Mouse (Mus musculus): ENCODE data around the gene Agpat2. TPM values are rescaled to one million over a fixed set of nuclear protein-coding genes. Genes with fewer than 3 reads are reported as not detected.
A peak's percentile ranks its signal among the peaks of the same experiment; 100 is the strongest.

The Agpat2 gene
- total RNA-seq, 1 experiment from 2014 or later: 32.2 TPM

GRCm38 (mm10) chr2:26580751-26581150 is 23.5 kb downstream of the Agpat2 start:
- ATAC-seq (replicated peaks; ENCODE audit: low read depth, poor library complexity, severe bottlenecking): no peak

DNA sequence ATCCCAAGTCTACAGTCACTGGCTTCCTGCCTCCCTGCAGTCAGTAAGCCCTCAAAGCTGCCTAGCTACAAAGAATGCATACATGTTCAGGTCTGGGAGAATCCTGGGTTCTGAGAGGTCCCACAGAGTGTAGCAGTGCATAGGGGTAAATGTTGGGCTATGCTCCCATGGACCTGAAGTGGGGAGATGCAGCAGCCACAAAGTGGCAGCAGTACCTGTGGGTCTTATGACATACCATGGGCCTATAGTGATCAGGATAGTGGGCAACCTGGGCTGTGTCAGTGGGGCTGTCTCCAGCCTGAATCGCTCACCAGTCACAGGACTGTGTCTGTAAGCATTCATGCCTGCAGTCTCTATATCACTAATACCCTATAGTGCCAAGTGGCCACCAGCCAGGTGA is 24.5 kb downstream of the Agpat2 start, which contains the start of gene Egfl7:
Egfl7 (plus strand) TSS at position 301 of the 400 bp plus-strand sequence.
- no peak for ATAC-seq (replicated peaks; ENCODE audit: low read depth, poor library complexity, severe bottlenecking)

- peak; percentile 86 for ATAC-seq (replicated peaks; ENCODE audit: low read depth, poor library complexity, severe bottlenecking)
Measured at GRCm38 (mm10) chr2:26578369-26578768, 25.8 kb downstream of the Agpat2 start.

DNA sequence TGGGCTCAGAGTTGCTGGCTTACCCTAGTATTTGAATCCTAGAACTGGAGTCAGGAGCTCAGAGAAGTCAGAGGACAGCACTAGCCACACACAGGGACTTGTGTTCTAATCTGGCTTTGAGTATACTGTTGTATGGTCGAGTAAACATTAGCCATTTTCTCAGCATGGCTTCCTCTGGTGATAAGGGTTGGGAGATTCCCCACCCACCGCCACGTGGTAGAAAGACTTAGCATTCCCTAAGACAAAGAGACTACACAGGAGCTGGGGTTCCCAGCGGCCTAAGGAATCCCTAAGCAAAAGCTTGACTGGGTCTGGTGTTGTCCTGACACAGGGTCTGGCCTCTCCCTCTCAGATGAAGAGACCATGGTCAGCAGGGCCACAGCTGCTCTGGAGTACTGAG is 27.8 kb downstream of the Agpat2 start:
- ATAC-seq (replicated peaks; ENCODE audit: low read depth, poor library complexity, severe bottlenecking): no peak

DNA sequence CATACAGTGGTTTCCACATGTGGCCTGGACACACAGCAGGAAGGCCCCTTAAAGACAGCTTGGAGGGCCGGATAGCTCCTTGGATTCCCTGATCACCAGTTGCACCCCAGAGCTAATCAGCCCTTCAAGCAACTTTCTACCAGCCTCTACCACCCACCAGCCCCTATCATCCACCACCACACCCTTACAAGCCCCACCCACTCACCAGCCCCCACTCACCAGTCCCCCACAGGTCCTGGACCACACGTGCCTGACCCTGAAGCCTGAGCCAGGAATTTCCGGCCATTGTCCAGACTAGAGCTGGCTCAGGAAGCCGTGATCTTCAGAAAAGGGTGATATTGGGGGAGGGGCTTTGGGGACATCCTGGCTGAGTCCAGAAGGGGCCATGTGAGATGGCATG is 28.4 kb downstream of the Agpat2 start:
- ATAC-seq (replicated peaks; ENCODE audit: low read depth, poor library complexity, severe bottlenecking): no peak

DNA sequence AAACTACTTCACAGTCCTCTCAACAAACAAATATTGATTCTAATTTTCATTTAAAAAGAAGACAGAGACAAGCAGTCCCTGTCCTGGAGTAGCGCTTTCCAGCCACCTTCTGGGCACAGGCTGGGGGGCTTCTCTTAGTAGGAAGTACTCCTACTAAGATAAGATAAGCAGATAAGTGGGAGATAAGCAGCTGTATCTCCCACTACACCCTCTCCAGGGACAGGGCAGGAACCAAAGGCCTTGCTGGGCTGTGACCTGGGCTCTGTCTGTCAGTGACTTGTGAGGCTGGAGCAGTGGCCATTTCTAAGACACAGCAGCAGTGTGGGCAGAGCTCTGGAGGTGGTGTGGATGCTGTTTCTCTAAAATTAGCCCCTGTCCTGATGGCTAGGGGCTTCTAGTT is 28.8 kb downstream of the Agpat2 start:
- ATAC-seq (replicated peaks; ENCODE audit: low read depth, poor library complexity, severe bottlenecking): no peak

DNA sequence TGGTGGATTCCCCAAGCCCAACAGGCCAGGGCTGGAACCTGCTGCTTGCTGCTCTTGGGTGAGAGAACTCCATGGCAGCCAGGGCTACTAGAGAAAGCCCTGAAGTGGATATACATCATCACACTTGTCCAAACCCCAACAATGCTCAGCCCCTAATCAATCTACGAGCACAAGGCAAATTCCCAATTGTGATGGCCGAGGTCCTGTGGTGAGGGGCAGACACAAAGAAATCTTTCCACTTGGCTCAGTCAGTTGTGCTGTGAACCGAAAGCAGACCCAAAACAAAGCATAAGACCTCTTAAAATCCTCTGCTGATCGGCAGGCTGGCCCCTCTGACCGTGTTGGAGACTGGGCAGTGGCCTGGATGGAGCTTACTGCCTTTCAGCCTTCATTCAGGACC is 29.4 kb downstream of the Agpat2 start:
- ATAC-seq (replicated peaks; ENCODE audit: low read depth, poor library complexity, severe bottlenecking): no peak

DNA sequence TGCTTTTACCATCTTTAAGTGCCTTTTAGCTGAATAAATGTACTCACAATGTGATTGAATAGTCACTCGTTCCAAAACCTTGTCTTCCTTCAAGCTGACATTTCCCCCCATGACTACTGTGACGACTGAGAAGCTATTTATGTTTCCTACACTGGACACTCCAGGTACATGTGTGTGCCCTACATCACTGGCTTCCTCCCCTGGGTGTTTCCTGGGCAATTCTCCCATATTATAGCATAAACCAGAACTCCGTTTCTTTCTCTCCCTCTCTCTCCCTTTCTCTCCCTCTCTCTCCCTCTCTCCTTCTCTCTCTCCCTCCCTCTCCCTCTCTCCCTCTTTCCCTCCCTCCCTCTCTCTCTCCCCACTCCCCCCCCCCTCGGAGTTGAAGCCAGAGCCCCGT is 30.4 kb downstream of the Agpat2 start:
- no peak for ATAC-seq (replicated peaks; ENCODE audit: low read depth, poor library complexity, severe bottlenecking)

DNA sequence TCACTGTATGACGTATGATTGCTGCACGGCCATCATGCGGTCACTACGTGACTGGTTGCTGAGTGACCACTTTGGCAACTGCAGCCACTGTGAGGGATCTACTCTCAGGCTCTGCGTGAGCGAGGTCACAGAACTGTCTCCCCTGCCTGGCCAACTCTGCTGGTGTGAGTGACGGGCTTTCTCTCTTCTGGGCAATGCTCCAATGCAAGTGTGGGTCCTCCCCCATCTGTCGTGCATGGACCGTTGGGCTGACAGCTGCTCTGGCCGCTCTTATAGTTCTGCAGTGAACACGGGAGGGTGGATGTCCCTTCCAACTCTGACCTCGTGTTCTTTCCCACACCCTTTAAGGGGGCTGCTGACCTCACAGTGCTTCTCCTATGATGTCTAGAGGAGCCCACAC is 30.8 kb downstream of the Agpat2 start:
- ATAC-seq (replicated peaks; ENCODE audit: low read depth, poor library complexity, severe bottlenecking): peak; percentile 39

GRCm38 (mm10) chr2:26571826-26572225 is 32.4 kb downstream of the Agpat2 start:
- ATAC-seq (replicated peaks; ENCODE audit: low read depth, poor library complexity, severe bottlenecking): peak; percentile 73

GRCm38 (mm10) chr2:26571400-26571799 is 32.8 kb downstream of the Agpat2 start:
- peak; percentile 29 for ATAC-seq (replicated peaks; ENCODE audit: low read depth, poor library complexity, severe bottlenecking)

DNA sequence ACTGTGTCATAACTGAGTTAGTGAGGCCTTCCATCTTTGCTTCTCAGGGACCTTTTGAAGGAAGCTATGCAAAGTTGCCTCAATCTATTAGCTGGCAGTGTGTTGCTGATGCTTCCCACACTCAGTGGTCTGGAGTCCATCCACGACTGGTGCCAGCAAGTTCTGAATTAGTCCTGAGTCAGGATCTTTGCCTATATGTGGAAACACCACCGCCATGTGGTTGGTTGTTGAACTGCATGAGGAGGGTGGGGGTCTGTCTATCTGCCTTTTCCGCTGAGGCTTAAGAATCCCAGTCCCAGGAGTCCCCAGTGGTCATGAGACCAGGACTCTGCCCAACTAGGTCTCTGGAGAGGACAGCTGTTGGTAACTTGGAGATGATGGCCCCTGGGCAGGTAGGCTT is 34.2 kb downstream of the Agpat2 start:
- ATAC-seq (replicated peaks; ENCODE audit: low read depth, poor library complexity, severe bottlenecking): peak; percentile 19; the same call in 1 of the 2 replicates

DNA sequence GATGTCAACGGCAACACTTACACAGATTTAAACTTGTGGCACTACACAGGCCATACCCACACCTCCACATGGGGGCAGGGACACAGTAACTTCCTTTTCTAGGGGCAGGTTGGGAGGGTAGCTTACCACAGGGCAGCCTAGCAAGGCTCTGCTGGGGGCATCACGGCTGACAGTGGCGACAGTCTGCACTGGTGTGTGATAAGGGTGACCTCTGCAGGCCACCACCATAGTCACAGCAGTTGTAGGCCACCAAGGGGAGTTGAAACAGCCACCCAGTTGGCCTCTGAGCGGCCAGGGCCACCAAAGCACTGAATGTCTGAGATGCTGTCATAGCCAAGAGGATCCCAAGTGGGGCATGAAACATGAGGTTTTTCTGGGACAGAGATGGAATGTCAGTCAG is 38.0 kb downstream of the Agpat2 start:
- ATAC-seq (replicated peaks; ENCODE audit: low read depth, poor library complexity, severe bottlenecking): peak; percentile 89

GRCm38 (mm10) chr2:26561351-26562016 is 42.7 kb downstream of the Agpat2 start:
- ATAC-seq (replicated peaks; ENCODE audit: low read depth, poor library complexity, severe bottlenecking): peak; percentile 69

DNA sequence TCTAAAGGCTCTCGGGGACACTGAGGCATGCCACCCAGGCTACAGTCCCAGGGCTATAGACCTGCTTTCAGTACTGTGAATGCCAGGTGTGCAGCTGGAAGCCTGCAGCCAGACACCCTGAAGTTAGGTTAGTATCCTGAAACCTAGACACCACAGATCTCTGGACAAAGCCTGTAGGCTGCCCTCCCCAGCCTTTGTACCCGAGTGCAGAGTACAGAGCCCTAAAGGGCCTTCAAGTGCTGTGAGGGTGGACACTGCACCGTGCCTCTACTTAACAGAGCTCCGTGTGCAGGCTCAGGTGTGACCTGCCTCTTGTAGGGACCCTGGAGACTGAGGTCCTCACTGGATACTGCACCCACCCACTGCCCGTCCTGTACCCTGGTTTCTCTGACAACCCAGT is 43.7 kb downstream of the Agpat2 start:
- no peak for ATAC-seq (replicated peaks; ENCODE audit: low read depth, poor library complexity, severe bottlenecking)

DNA sequence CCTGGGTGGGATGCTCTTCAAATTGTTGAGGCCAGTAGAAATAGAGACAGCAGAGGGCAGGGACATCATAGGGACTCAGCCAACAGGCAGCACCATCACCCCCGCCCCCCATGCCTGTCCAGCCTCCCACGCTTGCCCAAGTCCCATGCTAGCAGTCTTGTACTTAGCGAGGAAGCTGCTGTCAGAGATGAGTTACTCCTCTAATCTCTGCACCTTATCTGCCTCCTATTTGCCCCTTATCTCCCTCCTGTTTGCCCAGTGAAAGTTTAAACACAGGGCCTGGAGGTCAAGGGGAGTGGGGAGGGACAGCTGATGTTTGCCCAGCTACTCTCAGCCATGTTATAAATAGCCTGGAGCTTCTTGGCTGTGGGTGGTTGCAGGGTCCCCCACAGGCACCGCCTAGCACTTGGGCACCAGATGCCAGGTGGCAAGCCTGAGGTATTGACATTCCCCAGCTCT is 47.7 kb downstream of the Agpat2 start:
- ATAC-seq (replicated peaks; ENCODE audit: low read depth, poor library complexity, severe bottlenecking): no peak

DNA sequence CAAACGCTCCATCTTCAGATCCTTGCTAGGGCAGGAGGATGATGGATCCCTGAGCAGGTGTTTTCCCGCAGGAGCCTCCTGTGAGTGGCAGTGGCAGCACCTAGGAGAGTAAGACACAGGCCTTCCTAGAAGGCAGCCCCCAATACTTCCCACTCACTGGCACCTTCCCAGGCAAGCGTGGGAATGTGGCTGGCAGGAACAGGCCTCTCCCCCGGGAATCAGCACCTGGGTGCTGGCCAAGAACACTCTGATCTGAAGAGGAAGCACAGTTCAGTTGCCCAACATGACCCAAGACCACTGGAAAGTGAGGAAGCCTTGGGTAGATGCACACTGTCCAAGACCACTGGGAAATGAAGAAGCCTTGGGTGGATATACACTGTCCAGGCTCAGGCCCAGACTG is 49.1 kb downstream of the Agpat2 start:
- ATAC-seq (replicated peaks; ENCODE audit: low read depth, poor library complexity, severe bottlenecking): no peak

DNA sequence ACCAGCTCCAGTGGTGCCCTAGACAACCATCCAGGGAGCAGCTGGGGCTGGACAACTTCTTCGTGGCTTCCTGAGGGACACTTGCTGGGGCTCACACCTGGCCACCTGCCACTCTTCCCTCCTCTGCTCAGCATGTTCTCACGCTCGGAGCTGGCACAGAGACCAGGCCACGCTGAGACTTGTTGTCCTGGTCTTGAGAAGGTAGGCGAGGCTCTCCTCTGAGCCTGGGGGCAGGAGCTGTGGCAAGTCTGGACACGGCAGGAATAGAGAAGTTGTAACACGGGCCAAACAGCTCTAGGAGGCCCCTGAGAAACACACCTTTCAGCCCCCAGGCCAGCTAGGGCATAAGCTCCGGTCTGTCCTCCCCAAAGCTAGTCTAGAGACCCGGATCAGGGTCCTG is 50.3 kb downstream of the Agpat2 start:
- ATAC-seq (replicated peaks; ENCODE audit: low read depth, poor library complexity, severe bottlenecking): no peak

- ATAC-seq (replicated peaks; ENCODE audit: low read depth, poor library complexity, severe bottlenecking): 0 out of 2 replicates have a peak, but pooled peaks have one; percentile 20
Measured at GRCm38 (mm10) chr2:26552066-26552465, 52.2 kb downstream of the Agpat2 start.

DNA sequence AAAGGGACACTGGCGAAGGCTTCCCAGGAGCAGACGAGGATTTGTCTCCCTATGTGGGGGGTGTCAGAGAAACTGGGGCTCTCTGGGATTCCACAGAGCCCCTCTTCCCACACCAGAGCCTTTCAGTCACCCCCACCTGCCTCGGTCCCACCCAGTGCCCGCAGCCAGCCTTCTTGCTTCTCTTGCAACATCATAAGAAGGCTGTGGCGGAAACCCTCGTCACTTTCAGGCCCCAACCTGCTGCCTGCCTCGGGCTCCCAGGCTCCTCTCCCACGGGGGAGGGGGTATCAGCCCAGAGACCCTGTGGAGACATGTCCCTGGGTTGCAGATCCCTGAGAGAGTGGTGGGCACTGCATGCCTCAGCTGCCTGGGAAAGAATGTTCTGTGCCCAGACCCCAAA is 52.8 kb downstream of the Agpat2 start:
- ATAC-seq (replicated peaks; ENCODE audit: low read depth, poor library complexity, severe bottlenecking): no peak; the same call in 1 of the 2 replicates

DNA sequence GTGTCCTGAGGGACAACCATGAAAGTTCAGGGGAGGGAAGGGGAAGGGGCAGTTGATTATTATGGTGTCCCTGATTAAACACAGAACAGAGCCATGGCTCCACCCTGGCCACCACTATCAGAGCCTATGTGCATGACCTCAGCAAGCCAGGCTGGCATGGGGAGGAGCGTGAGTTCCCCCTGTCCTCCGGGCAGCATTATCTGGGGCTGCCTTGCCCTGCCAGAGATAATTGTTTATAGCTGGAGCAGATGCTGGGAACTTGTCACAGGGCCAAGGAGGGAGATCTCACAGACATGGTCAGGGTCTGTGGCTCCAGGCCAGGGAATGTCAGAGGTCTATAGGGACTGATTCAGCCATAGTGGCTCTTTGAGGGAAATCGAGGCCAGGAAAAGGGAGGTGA is 53.4 kb downstream of the Agpat2 start:
- 0 out of 2 replicates have a peak, but pooled peaks have one; percentile 16 for ATAC-seq (replicated peaks; ENCODE audit: low read depth, poor library complexity, severe bottlenecking)

- ATAC-seq (replicated peaks; ENCODE audit: low read depth, poor library complexity, severe bottlenecking): no peak
Measured at GRCm38 (mm10) chr2:26550205-26550604, 54.0 kb downstream of the Agpat2 start.
